Mouse (Mus musculus): ENCODE measurements around the gene Pink1.

DNA sequence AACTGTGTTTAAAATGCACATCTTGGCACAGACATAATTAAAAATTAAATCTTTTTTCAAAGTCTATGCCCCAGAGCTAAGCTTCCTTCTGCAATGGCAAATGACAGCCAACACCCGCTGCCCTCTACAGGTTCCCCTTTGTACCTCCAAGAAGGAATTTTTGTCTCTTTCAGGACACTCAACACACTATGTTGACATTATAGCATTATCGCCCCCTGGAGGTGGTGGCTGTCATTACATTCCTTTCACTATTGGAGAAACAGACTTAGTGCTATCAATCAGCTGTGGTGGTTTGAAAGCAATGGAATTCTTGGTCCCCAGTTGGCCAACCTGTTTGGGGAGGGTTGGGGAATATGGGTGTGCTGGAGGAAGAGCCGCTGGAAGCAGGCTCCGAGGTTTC is 13.9 kb upstream of the Pink1 start:
- no peak for TF ChIP-seq GATA1 (IDR thresholded peaks at IDR 0.05; ENCODE audit: borderline replicate concordance, low read length)
- TF ChIP-seq CTCF (IDR thresholded peaks at IDR 0.05; ENCODE audit: low read depth, low read length) = 0 out of 2 replicates have a peak, but pooled peaks have one; percentile 33

All from G1E (cell line).